Mouse (Mus musculus) stomach, embryonic 14.5 days (tissue): ENCODE measurements around the gene Ptn. TPM values are rescaled to one million over a fixed set of nuclear protein-coding genes. Genes with fewer than 3 reads are reported as not detected.
"Not testable (repeated sequence)": the region's sequence is repeated elsewhere in the genome, so short reads cannot be mapped to it uniquely, and the experiment has no call there.

Source experiments
- ATAC-seq: fragments of 200-750 bp; cut with Nextera tagmentation; 2 replicates; pipeline ENCODE4 v1.8.0; 2017; ENCODE audit warnings: low read depth, moderate TSS enrichment; ENCODE audit not compliant: insufficient number of reproducible peaks, insufficient read depth, low FRiP score
- H3K27ac ChIP-seq: fragments of 300-500 bp; sonication (generic); 2 replicates; pipeline ENCODE4 v1.5.1; 2014; ENCODE audit warnings: mild to moderate bottlenecking, low read length, moderate library complexity, mixed read lengths
- H3K27me3 ChIP-seq: fragments of 300-500 bp; sonication (generic); 2 replicates; pipeline ENCODE4 v1.6.1; 2014; ENCODE audit warnings: low read length, control low read depth, mixed read lengths; ENCODE audit not compliant: control insufficient read depth, insufficient read depth
- H3K36me3 ChIP-seq: fragments of 300-500 bp; sonication (generic); 2 replicates; pipeline ENCODE4 v1.6.1; 2014; ENCODE audit warnings: mild to moderate bottlenecking, control low read depth, low read length, moderate library complexity, mixed read lengths; ENCODE audit not compliant: control insufficient read depth, insufficient read depth
- H3K4me1 ChIP-seq: fragments of 300-500 bp; sonication (generic); 2 replicates; pipeline ENCODE4 v1.6.1; 2014; ENCODE audit warnings: low read length, control low read depth, mixed read lengths; ENCODE audit not compliant: control insufficient read depth, insufficient read depth
- H3K4me2 ChIP-seq: fragments of 300-500 bp; sonication (generic); replicated peaks from 2 replicates; pipeline ENCODE4 v1.6.1; 2014; ENCODE audit warnings: low read depth, low read length, control low read depth
- H3K4me3 ChIP-seq: fragments of 300-500 bp; sonication (generic); 2 replicates; pipeline ENCODE4 v1.5.1; 2014; ENCODE audit warnings: low read depth, low read length, control low read depth
- H3K9ac ChIP-seq: fragments of 300-500 bp; sonication (generic); replicated peaks from 2 replicates; pipeline ENCODE4 v1.6.1; 2014; ENCODE audit warnings: low read depth, mild to moderate bottlenecking, control low read depth, low read length, moderate library complexity, mixed read lengths
- H3K9me3 ChIP-seq: fragments of 300-500 bp; sonication (generic); 2 replicates; pipeline ENCODE4 v1.6.1; 2016; ENCODE audit warnings: low read depth, low read length, control low read depth; ENCODE audit not compliant: control insufficient read depth
- WGBS: fragments of 180-500 bp; shearing (Covaris S2); extraction: QIAGEN DNeasy Blood & Tissue Kit; methylation state at CpG from one replicate; pipeline ENCODE4 v1.1.7; 2014; 5-methylcytosine and 5-hydroxymethylcytosine counted together
- polyA plus RNA-seq: library from polyadenylated mRNA; unstranded; fragments of >200 nt; fragmentation: Nextera tagmentation; extraction: Ambion mirVana; gene quantifications from 2 replicates; pipeline ENCODE4 v1.2.1, GENCODE M21; 2014

The Ptn gene
- polyA plus RNA-seq, 1 experiment from 2014 or later: 432 TPM

GRCm38 (mm10) chr6:36766941-36767340, 43.1 kb downstream of the Ptn start:
- ATAC-seq: no peak

GRCm38 (mm10) chr6:36755001-36755885, 54.8 kb downstream of the Ptn start:
- 80% methylated on average over 10 of the region's 10 CpGs for WGBS
- Histone ChIP-seq H3K4me1 (no peaks in the 10 kb centered on the region), H3K9ac (no peak overlapping the region), H3K27ac (no peak overlapping the region), H3K36me3 (no peaks in the 10 kb centered on the region), H3K27me3 (no peaks in the 10 kb centered on the region), H3K4me3 (no peak overlapping the region), H3K9me3 (no peaks in the 10 kb centered on the region), H3K4me2 (no peak overlapping the region)
- no peak for ATAC-seq

More at GRCm38 (mm10) chr6:36766941-36767340, 43.1 kb downstream of the Ptn start:
- no peaks in the 10 kb centered on the region for H3K9me3 ChIP-seq
- no peak overlapping the region for H3K4me3 ChIP-seq
- no peak overlapping the region for H3K27ac ChIP-seq
- H3K9ac ChIP-seq: no peak overlapping the region
- no peaks in the 10 kb centered on the region for H3K27me3 ChIP-seq
- 90% methylated on average over 3 of the region's 3 CpGs for WGBS
- H3K36me3 ChIP-seq: peaks cover 4% of the 10 kb centered on the region
- H3K4me2 ChIP-seq: no peak overlapping the region
- no peaks in the 10 kb centered on the region for H3K4me1 ChIP-seq

- H3K36me3 ChIP-seq: no peaks in the 10 kb centered on the region
- H3K4me2 ChIP-seq: no peak overlapping the region
- H3K4me1 ChIP-seq: no peaks in the 10 kb centered on the region
- H3K27me3 ChIP-seq: no peaks in the 10 kb centered on the region
- H3K9me3 ChIP-seq: no peaks in the 10 kb centered on the region
- no peak overlapping the region for H3K4me3 ChIP-seq
- no peak overlapping the region for H3K27ac ChIP-seq
- no peak for ATAC-seq
- WGBS: 77% methylated on average over 6 of the region's 6 CpGs
- H3K9ac ChIP-seq: no peak overlapping the region
These were observed 57.1 kb downstream of the Ptn start for GRCm38 (mm10) chr6:36752887-36753286.

- Histone ChIP-seq H3K9ac (no peak overlapping the region), H3K27ac (no peak overlapping the region), H3K36me3 (peaks cover 22% of the 10 kb centered on the region), H3K9me3 (no peaks in the 10 kb centered on the region), H3K4me1 (no peaks in the 10 kb centered on the region), H3K4me2 (no peak overlapping the region), H3K4me3 (no peak overlapping the region), H3K27me3 (no peaks in the 10 kb centered on the region)
- WGBS: 95% methylated on average over 5 of the region's 5 CpGs
- no peak for ATAC-seq
These were observed 70.2 kb downstream of the Ptn start for GRCm38 (mm10) chr6:36739811-36740210.

- Histone ChIP-seq H3K9me3 (no peaks in the 10 kb centered on the region; the same call in 1 of the 2 replicates), H3K9ac (no peak overlapping the region), H3K27ac (no peak overlapping the region), H3K4me2 (no peak overlapping the region), H3K27me3 (no peaks in the 10 kb centered on the region), H3K4me3 (no peak overlapping the region), H3K36me3 (peaks cover 38% of the 10 kb centered on the region), H3K4me1 (no peaks in the 10 kb centered on the region)
- WGBS: 80% methylated on average over 2 of the region's 2 CpGs
- ATAC-seq: no peak
These were observed 73.3 kb downstream of the Ptn start for GRCm38 (mm10) chr6:36736763-36737162.

GRCm38 (mm10) chr6:36735622-36736021, 74.4 kb downstream of the Ptn start:
- H3K27ac ChIP-seq, H3K9me3 ChIP-seq, H3K9ac ChIP-seq, ATAC-seq, H3K27me3 ChIP-seq, H3K4me2 ChIP-seq, H3K4me3 ChIP-seq, H3K4me1 ChIP-seq: not testable (repeated sequence)
- peaks cover 46% of the 10 kb centered on the region for H3K36me3 ChIP-seq
- WGBS: 66% methylated on average over 4 of the region's 4 CpGs

- ATAC-seq, H3K4me2 ChIP-seq, H3K27me3 ChIP-seq, H3K4me3 ChIP-seq, H3K27ac ChIP-seq, H3K9ac ChIP-seq, H3K9me3 ChIP-seq, H3K4me1 ChIP-seq: not testable (repeated sequence)
- whole genome bisulfite sequencing: 96% methylated on average over 7 of the region's 7 CpGs
- H3K36me3 ChIP-seq: peaks cover 31% of the 10 kb centered on the region
These were observed 80.2 kb downstream of the Ptn start for GRCm38 (mm10) chr6:36729811-36730210.

GRCm38 (mm10) chr6:36728079-36728478, 81.9 kb downstream of the Ptn start:
- Histone ChIP-seq H3K4me1 (no peaks in the 10 kb centered on the region), H3K9ac (no peak overlapping the region), H3K36me3 (peaks cover 21% of the 10 kb centered on the region), H3K4me2 (no peak overlapping the region), H3K4me3 (no peak overlapping the region), H3K27me3 (no peaks in the 10 kb centered on the region), H3K9me3 (peaks cover 10% of the 10 kb centered on the region; the same call in 1 of the 2 replicates), H3K27ac (no peak overlapping the region)
- ATAC-seq: no peak
- 69% methylated on average over 7 of the region's 7 CpGs for WGBS
